Mouse (Mus musculus) heart, adult 2 months (tissue): Measurements from ENCODE around the gene Pmf1.
"Not testable (repeated sequence)": the region's sequence is repeated elsewhere in the genome, so short reads cannot be mapped to it uniquely, and the experiment has no call there.

ENCODE experiments used
- EP300 ChIP-seq: fragments of 200-500 bp; IDR thresholded peaks from 2 replicates; pipeline ENCODE4 v1.6.1; 2011; ENCODE audit warnings: low read depth, low read length, control low read depth; ENCODE audit not compliant: insufficient read depth
- POLR2A ChIP-seq: fragments of 200-500 bp; IDR thresholded peaks from 2 replicates; pipeline ENCODE4 v1.6.1; 2011; ENCODE audit warnings: mild to moderate bottlenecking, low read depth, low read length, control low read depth; ENCODE audit not compliant: insufficient read depth

GRCm38 (mm10) chr3:88375750-88376626 lies 34.1 kb downstream of the Pmf1 start:
- TF ChIP-seq EP300, POLR2A: not testable (repeated sequence)
